ENCODE assay signal across 8 mouse cellular contexts in genomic region chr11:7210343-7210742, GRCm38 (mm10). TPM values are rescaled to one million over a fixed set of nuclear protein-coding genes. Genes with fewer than 3 reads are reported as not detected.
A peak's percentile ranks its signal among the peaks of the same experiment; 100 is the strongest.
DNase-seq lines count a peak whose midpoint lies in the region; ATAC-seq and TF ChIP-seq lines count a peak whose summit lies in the region.

No protein-coding gene starts in this region.

- no peak overlapping the region for H3K27ac ChIP-seq in hindbrain, embryonic 10.5 days
- H3K27ac ChIP-seq in hindbrain, embryonic 13.5 days = no peak overlapping the region
- H3K27ac ChIP-seq in gastrocnemius, adult 2 months = no peak overlapping the region
- H3K27ac ChIP-seq in neural tube, embryonic 11.5 days (ENCODE audit: low read depth, low read length) = no peak overlapping the region

- TF ChIP-seq CTCF in gastrocnemius, adult 2 months (IDR thresholded peaks at IDR 0.05) = peak; percentile 87

- peaks cover 44% of the 10 kb centered on the region for H3K27me3 ChIP-seq in hindbrain, embryonic 10.5 days (ENCODE audit: insufficient read depth, poor library complexity, severe bottlenecking)
- H3K27me3 ChIP-seq in hindbrain, embryonic 13.5 days = peaks cover 32% of the 10 kb centered on the region
- H3K27me3 ChIP-seq in neural tube, embryonic 11.5 days (ENCODE audit: control insufficient read depth, insufficient read depth, low read length) = peaks cover 14% of the 10 kb centered on the region

- H3K4me3 ChIP-seq in hindbrain, embryonic 10.5 days = no peak overlapping the region
- no peak overlapping the region for H3K4me3 ChIP-seq in hindbrain, embryonic 13.5 days
- peak overlapping the region; percentile 82 for H3K4me3 ChIP-seq in gastrocnemius, adult 2 months
- H3K4me3 ChIP-seq in neural tube, embryonic 11.5 days (ENCODE audit: low read depth, low read length) = no peak overlapping the region

- H3K4me1 ChIP-seq in hindbrain, embryonic 10.5 days (replicated peaks) = peaks cover 35% of the 10 kb centered on the region
- H3K4me1 ChIP-seq in hindbrain, embryonic 13.5 days (replicated peaks) = peaks cover 33% of the 10 kb centered on the region
- peaks cover 11% of the 10 kb centered on the region for H3K4me1 ChIP-seq in neural tube, embryonic 11.5 days (ENCODE audit: control insufficient read depth, insufficient read depth, low read length)

- H3K36me3 ChIP-seq in hindbrain, embryonic 10.5 days = no peaks in the 10 kb centered on the region
- no peaks in the 10 kb centered on the region for H3K36me3 ChIP-seq in hindbrain, embryonic 13.5 days
- H3K36me3 ChIP-seq in neural tube, embryonic 11.5 days (ENCODE audit: control insufficient read depth, insufficient read depth, low read length) = no peaks in the 10 kb centered on the region

- no peaks in the 10 kb centered on the region for H3K9me3 ChIP-seq in hindbrain, embryonic 10.5 days
- H3K9me3 ChIP-seq in hindbrain, embryonic 13.5 days = no peaks in the 10 kb centered on the region
- H3K9me3 ChIP-seq in neural tube, embryonic 11.5 days (ENCODE audit: control insufficient read depth, low read length) = no peaks in the 10 kb centered on the region

- intact Hi-C loops in gastrocnemius, adult 2 months (cut with DNase I) = loop anchor here (5.0 to 10.0 kb wide), 2 partner anchors 357 to 1314 kb away; no protein-coding TSS in a partner anchor
- intact Hi-C loops in left cerebral cortex, postnatal 36 days (cut with DNase I) = loop anchor here (2.0 to 10.0 kb wide), 3 partner anchors 357 to 1194 kb away; no protein-coding TSS in a partner anchor

- peak; percentile 79 for DNase-seq in hindbrain, embryonic 10.5 days (ENCODE audit: low spot score)
- peak; percentile 88 to 89 for DNase-seq in cerebellum, postnatal 10 days
- peak; percentile 85 for DNase-seq in gastrocnemius, adult 2 months
- peak; percentile 66 for DNase-seq in kidney, adult 11 months
- DNase-seq in left cerebral cortex, postnatal 36 days (ENCODE audit: low spot score in 2 of 2) = peak; percentile 73 to 78
- DNase-seq in neural tube, embryonic 11.5 days (ENCODE audit: low spot score) = peak; percentile 82
- DNase-seq in thymus, postnatal 14 days = peak; percentile 49

- WGBS in hindbrain, embryonic 10.5 days = 28% methylated on average over 6 of the region's 6 CpGs
- 13% methylated on average over 6 of the region's 6 CpGs for WGBS in hindbrain, embryonic 13.5 days
- 15% methylated on average over 6 of the region's 6 CpGs for WGBS in neural tube, embryonic 11.5 days

- no peak overlapping the region for H3K9ac ChIP-seq in hindbrain, embryonic 13.5 days
- H3K9ac ChIP-seq in neural tube, embryonic 11.5 days (ENCODE audit: low read length) = no peak overlapping the region

- no peak overlapping the region for H3K4me2 ChIP-seq in hindbrain, embryonic 13.5 days
- H3K4me2 ChIP-seq in neural tube, embryonic 11.5 days (ENCODE audit: low read depth) = no peak overlapping the region

- ATAC-seq in hindbrain, embryonic 13.5 days (ENCODE audit: low FRiP score) = no peak
- peak; percentile 20 for ATAC-seq in neural tube, embryonic 11.5 days (ENCODE audit: insufficient read depth, low FRiP score, low TSS enrichment)

RNA-seq across cellular contexts. Expression of gene Igfbp3, which starts 3.4 kb away (rescaled TPM):
- polyA plus RNA-seq in hindbrain, embryonic 10.5 days (2016; fragmentation: Nextera tagmentation; extraction: Ambion mirVana) = 12.5 and 13.0 TPM in 2 replicates
- polyA plus RNA-seq in hindbrain, embryonic 13.5 days (2015; fragmentation: Nextera tagmentation; extraction: Ambion mirVana) = 13.8 and 14.1 TPM in 2 replicates
- 10 to 100 TPM; 10.7 to 18.1 TPM for total RNA-seq in gastrocnemius, adult 2 months (2021)
- 10 to 100 TPM in 1 of 2 experiments, 1 to 10 TPM in 1; 8.5 to 12.3 TPM for total RNA-seq in left cerebral cortex, postnatal 36 days (2021)
- 36.4 and 37.4 TPM in 2 replicates for polyA plus RNA-seq in neural tube, embryonic 11.5 days (2014; fragmentation: Nextera tagmentation; extraction: Ambion mirVana)

RNA-seq across cellular contexts. Expression of gene Igfbp1, which starts 12.8 kb away (rescaled TPM):
- 0.16 TPM in 1 of 2 replicates, not detected in the other for polyA plus RNA-seq in hindbrain, embryonic 10.5 days (2016; fragmentation: Nextera tagmentation; extraction: Ambion mirVana)
- 0.10 TPM in 1 of 2 replicates, not detected in the other for polyA plus RNA-seq in hindbrain, embryonic 13.5 days (2015; fragmentation: Nextera tagmentation; extraction: Ambion mirVana)
- total RNA-seq in gastrocnemius, adult 2 months (2021) = not detected
- not detected for total RNA-seq in left cerebral cortex, postnatal 36 days (2021)
- polyA plus RNA-seq in neural tube, embryonic 11.5 days (2014; fragmentation: Nextera tagmentation; extraction: Ambion mirVana) = 0.26 and 0.34 TPM in 2 replicates

RNA-seq across cellular contexts. Expression of gene Gm11985, which starts 22.0 kb away (rescaled TPM):
- polyA plus RNA-seq in hindbrain, embryonic 10.5 days (2016; fragmentation: Nextera tagmentation; extraction: Ambion mirVana) = not detected in 2 replicates
- not detected in 2 replicates for polyA plus RNA-seq in hindbrain, embryonic 13.5 days (2015; fragmentation: Nextera tagmentation; extraction: Ambion mirVana)
- total RNA-seq in gastrocnemius, adult 2 months (2021) = not detected
- total RNA-seq in left cerebral cortex, postnatal 36 days (2021) = not detected
- polyA plus RNA-seq in neural tube, embryonic 11.5 days (2014; fragmentation: Nextera tagmentation; extraction: Ambion mirVana) = not detected in 2 replicates
